Mouse (Mus musculus) cerebellum, postnatal 4 days (tissue): ENCODE data around the gene Gpr182.
A peak's percentile ranks its signal among the peaks of the same experiment; 100 is the strongest.
"Not testable (repeated sequence)": the region's sequence is repeated elsewhere in the genome, so short reads cannot be mapped to it uniquely, and the experiment has no call there.

Experiments
- DNase-seq, 2 experiments: peaks; one replicate each; pipeline ENCODE4 v3.0.0; 2022; ENCODE audit warnings: low spot score in 2 of 2, mixed read lengths in 1 of 2

The Gpr182 gene

GRCm38 (mm10) chr10:127751548-127751947, at the start of gene Gpr182:
Gpr182 (minus strand) TSS chr10:127751732.
- DNase-seq, result no peak

GRCm38 (mm10) chr10:127800891-127801290, 49.4 kb upstream of the Gpr182 start, which contains the start of gene Rdh16:
Rdh16 (plus strand) TSS chr10:127801152.
- DNase-seq, result no peak

DNA sequence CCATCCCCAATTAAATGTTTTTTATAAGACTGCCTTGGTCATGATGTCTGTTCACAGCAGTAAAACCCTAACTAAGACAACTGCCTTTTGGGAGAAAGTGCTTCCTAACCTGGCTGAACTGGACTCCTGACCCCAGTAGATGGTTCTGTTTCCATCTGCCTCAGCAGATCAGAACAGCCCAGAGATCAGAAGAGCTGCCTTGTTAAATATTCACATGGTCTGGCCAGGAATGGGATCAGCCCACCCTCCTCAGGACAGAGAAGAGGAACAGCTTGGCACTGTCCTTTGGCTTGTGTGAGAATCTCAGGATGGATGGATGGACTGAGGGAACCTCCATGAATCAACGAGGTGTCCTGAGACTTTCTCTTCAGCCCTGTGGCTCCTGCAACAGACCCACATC, 47.8 kb upstream of the Gpr182 start:
- DNase-seq, result no peak

DNA sequence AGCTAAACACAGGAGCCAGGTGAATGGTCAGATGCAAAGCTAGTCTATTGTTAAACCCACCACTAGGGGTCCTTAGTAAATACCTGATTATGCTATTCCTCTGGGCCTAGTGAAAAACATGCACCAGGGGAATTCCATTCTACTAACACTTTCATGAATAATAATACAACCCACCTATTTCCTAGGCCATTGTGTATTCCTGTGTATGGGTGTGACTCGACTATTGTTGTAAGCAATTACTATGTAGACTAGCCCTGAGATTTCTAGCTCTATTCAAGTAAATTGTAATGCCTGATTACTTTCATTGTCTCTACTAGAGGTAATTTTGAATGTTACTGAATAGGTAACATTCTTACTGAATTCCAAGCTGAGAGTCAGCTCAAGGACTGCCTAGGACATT, 33.9 kb upstream of the Gpr182 start:
- DNase-seq, result not testable (repeated sequence)

GRCm38 (mm10) chr10:127782321-127782720, 30.8 kb upstream of the Gpr182 start:
- not testable (repeated sequence) for DNase-seq

DNA sequence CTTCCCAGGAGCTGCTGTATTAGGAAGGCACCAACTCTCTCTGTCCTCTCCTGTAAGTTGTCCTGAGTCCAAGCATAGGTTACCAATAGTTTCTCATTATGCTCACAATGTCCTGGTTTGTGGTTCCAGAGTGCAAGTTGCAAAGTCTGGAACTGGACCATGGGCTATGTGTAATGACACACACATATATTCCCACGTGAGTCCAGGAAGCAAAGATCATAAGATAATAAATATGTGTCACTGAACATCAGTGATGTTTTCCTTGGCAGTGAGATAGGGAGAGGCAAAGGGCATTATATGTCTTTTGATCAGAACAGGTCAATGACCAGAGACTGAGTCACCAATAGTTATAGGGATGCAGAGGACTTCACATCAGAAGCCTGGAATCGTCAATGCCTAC, 24.5 kb upstream of the Gpr182 start, which contains the start of gene Rdh9:
Gene Rdh9, plus strand, starts transcription at position 376 of the 400 bp plus-strand sequence.
- no peak for DNase-seq

DNA sequence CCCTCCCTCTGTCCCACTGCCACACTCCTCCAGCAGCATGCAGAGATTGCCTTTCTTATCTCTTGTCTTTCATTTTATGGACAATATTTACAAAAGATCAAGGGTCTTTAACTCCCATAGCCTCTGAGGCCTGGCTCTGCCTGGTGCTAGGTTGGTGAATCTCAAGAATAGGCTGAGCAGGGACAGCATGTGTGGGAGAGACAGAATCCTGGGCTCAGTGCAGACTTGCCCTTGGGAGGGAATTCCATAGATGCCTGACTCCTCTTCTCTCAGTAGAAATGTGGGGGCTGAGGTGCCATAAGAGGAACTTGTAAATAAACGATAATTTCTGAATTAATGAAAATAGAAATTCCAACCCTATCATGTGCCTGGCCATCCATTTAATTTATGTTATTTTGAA, 15.0 kb upstream of the Gpr182 start:
- no peak for DNase-seq

DNA sequence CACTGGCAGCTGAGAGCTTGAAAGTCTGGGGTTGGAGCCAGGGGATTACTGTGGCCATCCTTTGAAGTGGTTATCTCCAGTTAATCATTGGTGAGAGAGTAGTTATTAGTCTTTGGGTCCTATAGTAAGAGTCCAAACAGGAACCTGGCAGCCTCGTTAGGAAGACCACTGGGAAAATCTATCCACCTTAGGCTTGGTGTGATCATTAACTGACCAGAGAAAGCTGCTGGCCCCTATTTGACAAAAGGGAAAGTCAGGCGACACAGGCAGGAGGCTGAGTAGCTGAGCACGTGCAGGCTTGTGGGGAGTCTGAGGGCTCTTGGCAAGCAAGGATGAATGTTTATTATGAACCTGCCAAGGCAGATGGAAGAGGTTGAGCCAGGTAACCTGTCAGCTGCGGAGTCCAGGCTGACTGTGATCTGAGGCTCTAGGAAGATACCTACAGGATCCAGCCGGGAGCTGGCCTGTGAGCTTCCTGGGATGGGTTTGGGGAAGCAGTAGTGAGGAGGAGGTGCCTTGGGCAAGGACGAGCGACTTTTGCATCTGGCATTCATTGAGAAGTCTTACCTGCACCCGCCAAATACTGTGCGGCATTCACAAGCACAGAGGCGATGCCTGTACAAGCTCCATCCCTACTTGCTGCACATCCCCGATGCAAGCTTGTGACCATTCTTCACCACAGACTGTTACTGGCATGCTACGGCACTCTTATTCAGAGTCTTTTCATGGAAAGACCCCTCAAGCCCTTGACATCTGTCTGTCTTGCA, 12.6 kb upstream of the Gpr182 start:
- no peak for DNase-seq

DNA sequence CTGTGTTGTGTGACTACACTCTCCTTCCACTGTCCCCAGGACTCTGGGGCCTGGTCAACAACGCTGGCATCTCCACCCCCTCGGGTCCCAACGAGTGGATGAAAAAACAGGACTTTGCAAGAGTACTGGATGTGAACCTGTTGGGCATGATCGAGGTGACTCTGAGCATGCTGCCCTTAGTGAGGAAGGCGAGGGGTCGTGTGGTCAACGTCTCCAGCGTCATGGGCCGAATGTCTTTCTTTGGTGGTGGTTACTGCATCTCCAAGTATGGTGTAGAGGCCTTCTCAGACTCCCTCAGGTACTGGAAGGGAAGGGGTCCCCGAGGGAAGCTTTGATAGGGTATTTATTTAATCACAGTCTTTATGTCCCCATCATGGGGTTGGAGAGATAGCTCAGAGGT, 11.4 kb upstream of the Gpr182 start:
- DNase-seq, result not testable (repeated sequence)

DNA sequence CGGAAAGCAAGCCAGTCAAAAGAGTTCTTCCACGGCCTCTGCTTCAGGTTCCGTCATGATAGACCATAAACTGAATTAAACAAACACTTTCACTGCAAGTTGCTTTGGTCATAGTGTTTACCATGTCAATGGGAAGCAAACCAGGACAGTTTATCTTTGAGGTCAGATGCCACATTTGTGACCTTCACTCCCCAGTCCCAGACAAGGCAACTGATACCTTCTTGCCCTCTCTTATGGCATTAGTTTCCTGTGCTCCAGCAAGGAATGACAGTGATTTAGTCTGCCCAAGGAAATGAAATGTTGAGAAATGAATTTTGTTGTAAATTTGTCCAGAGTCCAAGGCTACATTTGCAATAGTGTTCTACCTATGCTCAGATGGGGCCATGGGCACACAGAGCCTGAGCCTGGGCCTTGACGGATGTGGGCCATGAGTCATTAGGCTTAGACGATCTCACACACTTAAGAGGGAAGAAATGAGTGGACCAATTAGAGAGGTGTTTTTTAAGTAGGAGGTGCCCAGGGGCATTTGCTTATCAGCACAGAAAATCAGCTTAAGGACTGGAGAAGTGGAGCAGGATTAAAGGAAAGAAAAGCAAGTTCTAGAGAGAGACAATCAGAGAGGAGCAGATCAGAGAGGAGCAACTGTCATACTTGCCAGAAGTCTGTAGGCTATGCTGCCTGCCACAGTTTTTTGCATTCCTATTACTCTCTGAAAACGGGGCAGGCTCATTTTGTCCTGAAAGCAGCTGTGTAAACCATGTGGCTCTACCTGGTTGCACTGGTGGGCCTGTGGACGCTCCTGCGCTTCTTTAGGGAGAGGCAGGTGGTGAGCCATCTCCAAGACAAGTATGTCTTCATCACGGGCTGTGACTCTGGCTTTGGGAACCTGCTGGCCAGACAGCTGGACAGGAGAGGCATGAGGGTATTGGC, 7.9 kb upstream of the Gpr182 start, which contains the start of the genes Rdh1 and Rdh16f1:
Gene Rdh1, plus strand, starts transcription at position 541 of the 930 bp plus-strand sequence.
Gene Rdh16f1, plus strand, starts transcription at position 607 of the 930 bp plus-strand sequence.
- DNase-seq, result no peak

DNA sequence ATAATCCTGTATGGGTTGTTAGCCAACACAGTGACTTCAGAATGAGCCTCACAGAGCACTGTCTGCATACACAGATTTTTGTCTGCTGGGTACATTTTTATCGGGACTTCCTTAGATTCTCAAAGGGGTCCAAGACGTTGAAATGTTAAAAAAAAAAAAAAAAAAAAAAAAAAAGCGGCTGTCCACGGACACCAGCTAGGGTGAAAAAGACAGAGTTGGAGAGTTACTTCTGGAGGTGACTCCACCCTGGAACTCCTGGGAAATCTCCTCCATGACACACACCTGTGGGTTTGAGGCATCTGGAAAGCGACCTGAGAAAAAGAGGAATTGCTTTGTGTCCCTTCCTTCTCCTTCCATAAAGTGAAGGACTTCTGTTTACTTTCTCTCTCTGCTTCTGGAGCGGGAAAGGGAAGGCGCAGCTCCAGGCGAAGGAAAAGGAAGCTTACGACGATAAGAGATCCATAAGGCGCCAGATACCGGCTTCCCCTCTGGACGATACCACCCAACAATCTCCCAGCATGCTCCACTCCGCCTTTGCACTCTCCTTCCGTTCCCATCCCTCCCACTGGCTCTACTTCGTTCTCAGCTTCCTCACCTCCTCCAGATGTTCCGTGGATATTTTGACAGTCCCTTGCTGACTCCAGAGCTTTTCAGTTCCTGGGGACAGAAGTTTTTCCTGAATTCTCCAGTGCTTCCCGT, 4.4 kb upstream of the Gpr182 start:
- no peak for DNase-seq

GRCm38 (mm10) chr10:127755246-127755645, 3.7 kb upstream of the Gpr182 start:
- no peak for DNase-seq

DNA sequence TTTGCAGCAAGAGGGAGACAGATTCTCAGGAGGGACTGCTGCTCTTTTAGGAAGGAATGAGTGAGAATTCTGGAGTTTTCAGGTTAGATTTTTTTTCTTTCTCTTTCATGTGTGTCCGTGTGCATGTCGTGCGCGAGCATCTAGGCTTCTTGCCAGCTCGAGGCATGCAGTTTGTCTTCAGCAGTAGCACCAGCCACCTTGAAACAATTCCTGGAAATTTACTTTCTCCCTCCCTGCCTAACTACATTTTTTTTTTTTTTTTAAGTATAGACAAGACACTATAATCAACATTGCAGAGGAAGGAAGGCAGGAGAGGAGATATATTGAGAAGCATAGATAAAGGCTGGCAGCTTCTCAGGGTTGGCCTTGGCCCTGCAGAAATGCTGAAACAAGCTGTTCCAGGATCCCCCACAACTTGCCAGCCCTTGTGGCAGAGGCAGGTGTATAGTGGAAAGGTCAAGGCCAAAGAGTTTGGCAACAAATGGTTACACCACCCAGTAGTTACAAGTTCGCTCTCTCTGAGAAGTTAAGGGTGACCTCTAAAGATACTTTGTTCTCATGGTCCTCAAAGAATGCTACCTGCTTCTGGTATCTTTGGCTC, 3.1 kb upstream of the Gpr182 start:
- DNase-seq, result no peak

GRCm38 (mm10) chr10:127750136-127750777, 1.3 kb downstream of the Gpr182 start:
- DNase-seq, result no peak

GRCm38 (mm10) chr10:127748847-127749612, 2.5 kb downstream of the Gpr182 start:
- DNase-seq, result no peak

DNA sequence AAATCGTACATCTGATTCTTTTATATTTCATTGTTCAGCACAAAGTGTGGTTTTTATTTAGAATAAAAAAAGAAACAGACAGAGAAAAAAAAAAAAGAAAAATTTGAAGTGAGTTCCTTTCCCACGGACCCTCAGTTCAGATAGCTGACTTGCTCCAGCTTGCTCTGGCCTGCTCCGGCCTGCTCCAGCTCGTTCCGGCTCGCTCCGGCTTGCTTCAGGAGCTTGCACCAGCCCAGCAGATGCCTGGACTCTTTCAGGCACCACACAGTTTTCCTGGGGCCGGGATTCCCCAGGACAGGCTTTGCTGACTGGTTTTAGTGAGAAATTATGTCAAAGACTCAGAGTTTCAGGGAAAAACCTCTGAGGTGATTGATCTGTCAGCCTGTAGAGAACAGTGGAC, 4.3 kb downstream of the Gpr182 start:
- DNase-seq, result no peak

DNA sequence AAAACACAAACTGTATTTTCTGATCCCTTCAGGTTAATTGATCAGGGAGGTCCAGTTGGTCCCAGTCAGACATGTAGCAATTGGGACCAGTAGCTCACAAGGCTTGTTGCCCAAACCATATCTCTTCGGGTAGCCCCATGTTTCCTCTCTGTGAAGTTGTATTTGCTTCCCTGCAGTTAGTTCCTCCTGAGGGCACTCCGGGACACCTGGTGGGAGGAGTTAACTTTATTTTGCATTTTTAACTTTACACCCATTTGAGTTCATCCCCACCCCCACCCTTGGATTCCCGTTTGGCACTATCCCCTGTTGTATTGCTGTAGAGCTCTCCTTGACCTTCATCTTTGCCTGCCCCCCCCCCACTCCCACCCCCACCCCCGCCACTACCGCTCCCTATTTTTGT, 5.6 kb downstream of the Gpr182 start:
- DNase-seq, result no peak

- peak in 1 of 2 experiments; percentile 42 for DNase-seq
These were observed 6.9 kb downstream of the Gpr182 start for GRCm38 (mm10) chr10:127744661-127745060.

- DNase-seq, result peak in 1 of 2 experiments; percentile 38
These were observed 11.8 kb downstream of the Gpr182 start for GRCm38 (mm10) chr10:127739661-127740161.
